Mouse (Mus musculus) heart, adult 2 months (tissue): ENCODE results near the gene Calcb. TPM values are rescaled to one million over a fixed set of nuclear protein-coding genes. Genes with fewer than 3 reads are reported as not detected.
A peak's percentile ranks its signal among the peaks of the same experiment; 100 is the strongest.
"Not testable (repeated sequence)": the region's sequence is repeated elsewhere in the genome, so short reads cannot be mapped to it uniquely, and the experiment has no call there.

Experiments used
- DNase-seq, 2 experiments: peaks; one replicate each; pipeline ENCODE4 v3.0.0; 2021
- H3K27ac ChIP-seq: fragments of 200-600 bp; 2 replicates; pipeline ENCODE4 v1.8.1; 2022
- H3K27me3 ChIP-seq: fragments of 200-500 bp; 2 replicates; pipeline ENCODE4 v1.6.1; 2012; ENCODE audit warnings: mild to moderate bottlenecking, low read length, inconsistent platforms, mixed read lengths; ENCODE audit not compliant: control insufficient read depth, insufficient read depth
- H3K36me3 ChIP-seq: fragments of 200-500 bp; 2 replicates; pipeline ENCODE4 v1.6.1; 2012; ENCODE audit warnings: low read length, inconsistent platforms; ENCODE audit not compliant: control insufficient read depth, insufficient read depth
- H3K4me1 ChIP-seq: fragments of 200-500 bp; 2 replicates; pipeline ENCODE4 v1.6.1; 2011; ENCODE audit warnings: low read length; ENCODE audit not compliant: control insufficient read depth, insufficient read depth
- H3K4me3 ChIP-seq: fragments of 200-600 bp; 2 replicates; pipeline ENCODE4 v1.8.1; 2022
- H3K79me2 ChIP-seq: fragments of 200-500 bp; replicated peaks from 2 replicates; pipeline ENCODE4 v1.6.1; 2012; ENCODE audit warnings: mild to moderate bottlenecking, inconsistent platforms, low read length, moderate library complexity, mixed read lengths; ENCODE audit not compliant: control insufficient read depth, insufficient read depth
- H3K9ac ChIP-seq: fragments of 200-500 bp; 2 replicates; pipeline ENCODE4 v1.6.1; 2012; ENCODE audit warnings: low read depth, mild to moderate bottlenecking, control low read depth, inconsistent platforms, low read length, mixed read lengths
- CTCF ChIP-seq: fragments of 200-600 bp; IDR thresholded peaks from 2 replicates; pipeline ENCODE4 v1.8.1; 2022; ENCODE audit warnings: antibody characterized with exemption, mild to moderate bottlenecking, moderate library complexity
- EP300 ChIP-seq: fragments of 200-500 bp; IDR thresholded peaks from 2 replicates; pipeline ENCODE4 v1.6.1; 2011; ENCODE audit warnings: low read depth, low read length, control low read depth; ENCODE audit not compliant: insufficient read depth
- POLR2A ChIP-seq: fragments of 200-500 bp; IDR thresholded peaks from 2 replicates; pipeline ENCODE4 v1.6.1; 2011; ENCODE audit warnings: mild to moderate bottlenecking, low read depth, low read length, control low read depth; ENCODE audit not compliant: insufficient read depth
- WGBS: fragments of 180-500 bp; shearing (Covaris S2); methylation state at CpG from one replicate; pipeline ENCODE4 v1.1.7; 2018; 5-methylcytosine and 5-hydroxymethylcytosine counted together
- intact Hi-C: fragments of 180-260 bp; cut with DNase I; formaldehyde crosslinking; loops from one replicate; pipeline ENCODE4 v1.15.1; 2025
- polyA plus RNA-seq: library from polyadenylated mRNA; depleted of rRNA; stranded (reverse); fragments of >200 nt; gene quantifications from 2 replicates; pipeline ENCODE4 v1.2.3, GENCODE M21; 2012
- total RNA-seq, 2 experiments: library from RNA; stranded (reverse); gene quantifications; 2 replicates each; pipeline ENCODE4 v1.2.3; 2021

Calcb gene
- total and polyA plus RNA-seq, 3 experiments: 0.23 to 0.78 (median 0.52) TPM

GRCm38 (mm10) chr7:114731700-114732099 lies 13.3 kb downstream of the Calcb start:
- peak; percentile 66 for TF ChIP-seq CTCF
- H3K4me1 ChIP-seq, H3K4me3 ChIP-seq, H3K79me2 ChIP-seq, H3K36me3 ChIP-seq, DNase-seq, H3K27ac ChIP-seq, H3K9ac ChIP-seq, H3K27me3 ChIP-seq: not testable (repeated sequence)
- 38% methylated on average over 4 of the region's 4 CpGs for whole genome bisulfite sequencing
- intact Hi-C loops: loop anchor here (1.0 kb wide), 1 partner anchor 86 kb away; no protein-coding TSS in a partner anchor

- Histone ChIP-seq H3K4me1 (no peaks in the 10 kb centered on the region), H3K4me3 (no peak overlapping the region), H3K27ac (no peak overlapping the region), H3K79me2 (no peaks in the 10 kb centered on the region), H3K27me3 (no peaks in the 10 kb centered on the region), H3K36me3 (no peaks in the 10 kb centered on the region), H3K9ac (no peak overlapping the region)
- 87% methylated on average over 5 of the region's 5 CpGs for WGBS
- TF ChIP-seq CTCF (no peak), EP300 (no peak), POLR2A (no peak)
- intact Hi-C loops: no loop called here
- DNase-seq: no peak
These were observed 17.8 kb downstream of the Calcb start for GRCm38 (mm10) chr7:114736256-114736655.

GRCm38 (mm10) chr7:114738166-114738565 lies 19.7 kb downstream of the Calcb start:
- intact Hi-C loops: no loop called here
- H3K79me2 ChIP-seq: no peaks in the 10 kb centered on the region
- H3K4me1 ChIP-seq: no peaks in the 10 kb centered on the region
- no peak overlapping the region for H3K9ac ChIP-seq
- TF ChIP-seq CTCF (no peak), POLR2A (no peak), EP300 (no peak)
- H3K4me3 ChIP-seq: no peak overlapping the region
- no peak for DNase-seq
- no peaks in the 10 kb centered on the region for H3K36me3 ChIP-seq
- H3K27me3 ChIP-seq: no peaks in the 10 kb centered on the region
- no peak overlapping the region for H3K27ac ChIP-seq

GRCm38 (mm10) chr7:114740360-114741165 lies 22.1 kb downstream of the Calcb start:
- 53% methylated on average over 6 of the region's 6 CpGs for WGBS
- TF ChIP-seq POLR2A (no peak), EP300 (no peak), CTCF (peak; percentile 37)
- no peaks in the 10 kb centered on the region for H3K36me3 ChIP-seq
- no peaks in the 10 kb centered on the region for H3K79me2 ChIP-seq
- DNase-seq: no peak
- intact Hi-C loops: no loop called here
- no peak overlapping the region for H3K9ac ChIP-seq
- H3K27ac ChIP-seq: no peak overlapping the region
- no peaks in the 10 kb centered on the region for H3K4me1 ChIP-seq
- no peak overlapping the region for H3K4me3 ChIP-seq
- H3K27me3 ChIP-seq: no peaks in the 10 kb centered on the region

GRCm38 (mm10) chr7:114743022-114743780 lies 24.8 kb downstream of the Calcb start, which contains the start of gene Insc:
Insc (plus strand) TSS chr7:114743694.
- Histone ChIP-seq H3K79me2 (no peaks in the 10 kb centered on the region), H3K9ac (no peak within 1 kb of the TSS), H3K27ac (no peak within 1 kb of the TSS), H3K27me3 (no peaks in the 10 kb centered on the region), H3K36me3 (no peaks in the 10 kb centered on the region), H3K4me3 (no peak within 1 kb of the TSS), H3K4me1 (no peaks in the 10 kb centered on the region)
- DNase-seq: no peak
- 67% methylated on average over 5 of the region's 5 CpGs for WGBS
- intact Hi-C loops: no loop called here
- no peak for TF ChIP-seq POLR2A
- TF ChIP-seq CTCF: no peak
- no peak for TF ChIP-seq EP300

GRCm38 (mm10) chr7:114744639-114745245 lies 26.3 kb downstream of the Calcb start:
- Histone ChIP-seq H3K4me3 (no peak overlapping the region), H3K36me3 (no peaks in the 10 kb centered on the region), H3K27me3 (no peaks in the 10 kb centered on the region), H3K4me1 (no peaks in the 10 kb centered on the region), H3K79me2 (no peaks in the 10 kb centered on the region), H3K9ac (no peak overlapping the region), H3K27ac (no peak overlapping the region)
- WGBS: 29% methylated on average over 3 of the region's 3 CpGs
- DNase-seq: no peak
- TF ChIP-seq CTCF: no peak
- intact Hi-C loops: no loop called here
